Mouse (Mus musculus): Measurements from ENCODE around the gene C1s1.
"Not testable (repeated sequence)": the region's sequence is repeated elsewhere in the genome, so short reads cannot be mapped to it uniquely, and the experiment has no call there.

C1s1 gene

GRCm38 (mm10) chr6:124542284-124542683 lies at the start of gene C1s1:
Gene C1s1 (minus strand): TSS chr6:124542359.
- peak; percentile 59 for DNase-seq

- DNase-seq: no peak
These were observed 46.6 kb upstream of the C1s1 start for GRCm38 (mm10) chr6:124588771-124589170.

- no peak for DNase-seq
These were observed 44.1 kb upstream of the C1s1 start for GRCm38 (mm10) chr6:124586266-124586665.

- DNase-seq: no peak
These were observed 43.6 kb upstream of the C1s1 start for GRCm38 (mm10) chr6:124585761-124586160.

- no peak for DNase-seq
These were observed 42.8 kb upstream of the C1s1 start for GRCm38 (mm10) chr6:124584935-124585334.

- DNase-seq: no peak
These were observed 40.1 kb upstream of the C1s1 start for GRCm38 (mm10) chr6:124582231-124582630.

GRCm38 (mm10) chr6:124580155-124580554 lies 38.0 kb upstream of the C1s1 start:
- DNase-seq: not testable (repeated sequence)

GRCm38 (mm10) chr6:124575155-124575678 lies 33.1 kb upstream of the C1s1 start:
- DNase-seq: not testable (repeated sequence)

- peak; percentile 63 for DNase-seq
These were observed 27.9 kb upstream of the C1s1 start, which contains the start of gene C1rb for GRCm38 (mm10) chr6:124570026-124570425. Gene C1rb (plus strand): TSS chr6:124570294.

GRCm38 (mm10) chr6:124561611-124562010 lies 19.5 kb upstream of the C1s1 start:
- DNase-seq: not testable (repeated sequence)

GRCm38 (mm10) chr6:124561156-124561555 lies 19.0 kb upstream of the C1s1 start:
- not testable (repeated sequence) for DNase-seq

- DNase-seq: not testable (repeated sequence)
These were observed 13.8 kb upstream of the C1s1 start for GRCm38 (mm10) chr6:124555956-124556355.

GRCm38 (mm10) chr6:124552766-124553165 lies 10.6 kb upstream of the C1s1 start:
- no peak for DNase-seq

GRCm38 (mm10) chr6:124549023-124549550 lies 6.9 kb upstream of the C1s1 start:
- no peak for DNase-seq

GRCm38 (mm10) chr6:124547979-124548378 lies 5.8 kb upstream of the C1s1 start:
- DNase-seq: not testable (repeated sequence)

GRCm38 (mm10) chr6:124545425-124545824 lies 3.3 kb upstream of the C1s1 start:
- no peak for DNase-seq

- peak; percentile 9 for DNase-seq
These were observed 2.3 kb upstream of the C1s1 start for GRCm38 (mm10) chr6:124544466-124544865.

GRCm38 (mm10) chr6:124541176-124541575 lies 983 bp downstream of the C1s1 start:
- DNase-seq: not testable (repeated sequence)

- DNase-seq: not testable (repeated sequence)
These were observed 5.9 kb downstream of the C1s1 start for GRCm38 (mm10) chr6:124536125-124536829.

GRCm38 (mm10) chr6:124531077-124531476 lies 11.1 kb downstream of the C1s1 start:
- no peak for DNase-seq

GRCm38 (mm10) chr6:124527881-124528280 lies 14.3 kb downstream of the C1s1 start:
- DNase-seq: no peak

- DNase-seq: not testable (repeated sequence)
These were observed 20.1 kb downstream of the C1s1 start for GRCm38 (mm10) chr6:124522082-124522481.

- not testable (repeated sequence) for DNase-seq
These were observed 24.4 kb downstream of the C1s1 start for GRCm38 (mm10) chr6:124517733-124518132.

- DNase-seq: peak; percentile 79
These were observed 29.8 kb downstream of the C1s1 start, which contains the start of gene C1ra for GRCm38 (mm10) chr6:124512355-124512836. Gene C1ra (plus strand): TSS chr6:124512405.

Measured in kidney, adult 18-20 months (tissue).